Mouse (Mus musculus): ENCODE measurements around the gene Nkx1-1.
A peak's percentile ranks its signal among the peaks of the same experiment; 100 is the strongest.

Gene Nkx1-1

DNA sequence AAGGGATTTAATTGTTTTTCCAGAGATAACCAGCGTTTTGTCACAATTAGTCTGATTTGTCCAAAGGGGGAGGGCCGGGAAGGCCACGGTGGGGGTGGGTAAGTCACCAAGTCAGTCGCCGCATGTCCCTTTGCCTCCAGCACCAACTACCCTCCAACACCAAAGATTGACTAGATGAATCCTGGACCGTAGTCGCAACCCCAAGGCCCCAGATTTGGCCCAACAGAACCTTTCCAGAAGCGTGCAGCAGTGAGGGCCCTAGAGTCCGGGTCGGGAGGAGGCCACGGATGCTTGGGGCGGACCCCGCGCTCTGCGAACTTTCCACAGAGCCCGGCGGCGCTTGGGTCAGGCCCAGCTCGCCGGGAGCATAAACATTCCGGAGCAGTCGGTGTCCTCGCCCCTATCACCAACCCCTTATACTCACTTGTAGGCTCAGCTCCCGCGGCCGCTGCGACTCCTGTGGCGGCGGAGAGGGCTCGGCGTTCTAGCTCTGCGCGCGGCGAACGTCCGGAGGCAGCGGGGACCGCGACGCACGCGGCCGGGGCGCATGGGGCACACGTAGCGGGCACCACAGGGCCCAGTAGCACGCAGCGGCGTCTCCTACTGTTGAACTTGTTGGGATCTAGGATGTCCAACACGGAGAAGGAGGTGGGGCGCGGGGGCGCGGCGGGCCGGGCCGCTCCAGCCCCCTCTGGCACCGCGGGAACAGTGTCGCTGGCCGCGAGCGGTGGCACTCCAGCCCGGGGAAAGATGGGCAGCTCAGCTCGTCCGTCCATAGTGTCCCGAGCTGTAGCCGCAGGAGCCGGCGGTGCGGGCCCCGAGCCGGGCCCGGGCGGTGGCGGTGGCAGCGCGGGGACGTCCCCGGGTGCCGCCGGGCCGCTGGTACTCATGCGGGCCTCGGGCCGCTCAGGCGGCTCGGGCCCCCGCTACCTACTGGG, at the start of gene Nkx1-1:
TSS of gene Nkx1-1 (minus strand) at position 776 of the 938 bp plus-strand sequence.
- no peak for DNase-seq (ENCODE audit: low spot score)

DNA sequence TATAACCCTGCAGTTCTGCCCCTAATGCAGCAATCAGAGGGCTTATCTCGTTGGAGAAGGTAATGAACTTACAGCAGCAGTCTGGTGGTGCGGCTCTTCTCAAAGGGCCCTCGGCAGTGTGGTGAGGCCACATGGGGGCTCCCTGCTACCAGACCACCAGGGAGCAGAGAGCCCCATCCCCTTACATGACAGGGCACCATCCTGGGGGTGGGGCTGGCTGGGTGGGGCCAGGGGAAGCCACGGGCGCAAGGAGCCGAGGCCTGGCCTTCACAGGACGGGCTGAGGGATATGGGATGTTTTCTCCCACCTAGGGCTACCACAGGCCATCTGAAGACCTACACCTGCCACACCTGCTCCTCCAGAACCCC, 47.5 kb upstream of the Nkx1-1 start:
- DNase-seq (ENCODE audit: low spot score), result no peak

DNA sequence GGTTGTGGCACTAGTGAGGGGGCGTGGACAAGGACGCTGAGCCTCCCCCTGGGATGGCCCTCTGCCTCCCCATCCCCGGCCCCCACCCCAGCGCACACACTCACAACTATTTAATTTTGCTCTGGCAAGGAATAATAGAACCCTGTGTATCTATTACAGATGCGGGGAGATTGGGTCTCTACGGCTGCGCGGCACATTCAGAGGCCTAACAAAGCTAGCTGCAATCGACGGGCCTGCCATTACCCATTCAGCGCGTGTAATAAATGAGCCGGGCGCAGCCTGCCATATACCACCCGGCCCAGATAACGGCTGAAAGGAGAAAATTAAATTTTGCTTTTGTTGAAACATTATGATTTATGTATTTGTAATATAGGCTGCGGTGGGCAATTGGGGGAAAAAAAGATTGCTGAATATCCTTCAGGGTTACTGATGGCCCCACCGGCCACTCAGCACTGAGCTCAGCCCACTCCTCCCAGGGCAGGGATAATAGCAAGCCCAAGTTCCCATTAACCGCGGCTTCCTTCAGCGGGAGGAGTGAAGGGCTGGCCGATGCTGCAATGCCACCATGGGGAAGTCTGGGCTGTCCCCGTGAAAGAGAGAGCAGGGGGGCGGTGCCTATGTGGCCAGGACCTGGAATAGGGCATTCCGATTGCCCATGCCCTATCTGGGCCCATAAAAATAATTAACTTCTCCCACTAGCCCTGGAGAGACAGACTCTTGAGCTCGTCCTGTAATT, 47.0 kb upstream of the Nkx1-1 start:
- DNase-seq (ENCODE audit: low spot score), result no peak

GRCm38 (mm10) chr5:33465464-33465863, 31.7 kb upstream of the Nkx1-1 start:
- no peak for DNase-seq (ENCODE audit: low spot score)

GRCm38 (mm10) chr5:33464390-33464789, 30.6 kb upstream of the Nkx1-1 start:
- no peak for DNase-seq (ENCODE audit: low spot score)

GRCm38 (mm10) chr5:33459111-33459510, 25.3 kb upstream of the Nkx1-1 start:
- DNase-seq (ENCODE audit: low spot score), result no peak

DNA sequence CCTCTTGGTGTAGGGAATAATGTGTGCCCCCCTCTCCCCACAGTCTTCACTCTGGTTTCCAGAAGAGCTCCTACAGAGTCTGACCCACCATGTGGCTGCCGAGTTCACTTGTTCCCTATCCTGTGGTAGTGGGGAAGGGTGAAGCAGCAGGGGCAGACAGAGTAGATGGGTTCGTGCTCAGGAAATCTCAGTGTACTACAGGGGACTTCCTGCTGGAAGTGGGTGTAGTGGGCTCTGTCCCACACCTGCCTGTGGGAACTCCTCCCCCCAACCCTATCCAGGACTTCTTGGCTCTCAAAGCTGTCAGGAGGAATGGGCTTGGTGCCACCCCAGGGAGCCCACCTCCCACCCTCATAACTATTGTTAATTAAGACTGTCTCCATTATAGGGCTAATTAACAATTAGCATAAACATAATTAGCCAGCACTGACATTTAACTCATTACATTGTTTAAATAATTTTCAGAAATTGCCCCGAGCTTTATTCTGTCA, 24.4 kb upstream of the Nkx1-1 start:
- no peak for DNase-seq (ENCODE audit: low spot score)

- DNase-seq (ENCODE audit: low spot score), result no peak
Measured at GRCm38 (mm10) chr5:33455737-33456136, 22.0 kb upstream of the Nkx1-1 start.

DNA sequence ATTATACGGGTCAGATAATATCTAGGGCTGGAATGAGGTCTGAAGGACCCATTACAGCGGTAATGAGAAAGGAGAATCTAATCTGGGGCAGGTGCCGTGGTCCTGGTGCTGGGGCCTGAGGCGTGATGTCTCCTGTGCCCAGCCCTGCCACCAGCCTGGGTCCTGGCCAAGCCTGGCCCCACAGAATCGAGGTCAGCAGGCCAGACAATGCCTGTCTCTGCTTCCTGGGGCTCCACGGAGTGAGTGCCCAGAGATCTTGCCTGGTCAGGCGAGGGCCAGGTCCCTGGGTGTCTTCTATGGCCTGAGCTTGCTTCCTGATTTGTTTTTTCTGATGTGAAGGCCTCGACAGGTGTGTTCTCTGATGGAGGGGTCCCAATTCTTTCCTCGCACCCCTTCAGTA, 10.0 kb upstream of the Nkx1-1 start:
- DNase-seq (ENCODE audit: low spot score), result no peak

- DNase-seq (ENCODE audit: low spot score), result peak; percentile 16
Measured at GRCm38 (mm10) chr5:33442927-33443710, 9.3 kb upstream of the Nkx1-1 start.

- DNase-seq (ENCODE audit: low spot score), result peak; percentile 86
Measured at GRCm38 (mm10) chr5:33438214-33438613, 4.4 kb upstream of the Nkx1-1 start.

DNA sequence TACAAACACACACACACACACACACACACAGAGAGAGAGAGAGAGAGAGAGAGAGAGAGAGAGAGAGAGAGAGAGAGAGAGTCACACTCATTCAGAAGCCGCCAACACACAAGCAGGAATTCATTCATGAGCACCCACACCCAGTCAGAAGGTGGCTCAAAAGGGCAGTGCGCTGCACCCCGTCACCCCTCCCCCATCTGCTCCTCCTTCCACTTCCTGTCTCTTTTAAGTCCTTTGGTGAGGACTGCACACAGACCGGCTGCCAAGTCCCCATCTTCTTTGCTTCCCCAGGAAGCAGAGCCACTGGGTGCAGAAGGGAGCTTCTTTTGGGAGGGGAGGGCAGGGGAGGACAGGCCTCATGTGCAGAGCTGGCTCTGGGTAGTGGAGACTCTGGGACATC, 2.2 kb upstream of the Nkx1-1 start:
- DNase-seq (ENCODE audit: low spot score), result no peak

- no peak for DNase-seq (ENCODE audit: low spot score)
Measured at GRCm38 (mm10) chr5:33435151-33435550, 1.4 kb upstream of the Nkx1-1 start.

GRCm38 (mm10) chr5:33434141-33434780, 485 bp upstream of the Nkx1-1 start:
- no peak for DNase-seq (ENCODE audit: low spot score)

DNA sequence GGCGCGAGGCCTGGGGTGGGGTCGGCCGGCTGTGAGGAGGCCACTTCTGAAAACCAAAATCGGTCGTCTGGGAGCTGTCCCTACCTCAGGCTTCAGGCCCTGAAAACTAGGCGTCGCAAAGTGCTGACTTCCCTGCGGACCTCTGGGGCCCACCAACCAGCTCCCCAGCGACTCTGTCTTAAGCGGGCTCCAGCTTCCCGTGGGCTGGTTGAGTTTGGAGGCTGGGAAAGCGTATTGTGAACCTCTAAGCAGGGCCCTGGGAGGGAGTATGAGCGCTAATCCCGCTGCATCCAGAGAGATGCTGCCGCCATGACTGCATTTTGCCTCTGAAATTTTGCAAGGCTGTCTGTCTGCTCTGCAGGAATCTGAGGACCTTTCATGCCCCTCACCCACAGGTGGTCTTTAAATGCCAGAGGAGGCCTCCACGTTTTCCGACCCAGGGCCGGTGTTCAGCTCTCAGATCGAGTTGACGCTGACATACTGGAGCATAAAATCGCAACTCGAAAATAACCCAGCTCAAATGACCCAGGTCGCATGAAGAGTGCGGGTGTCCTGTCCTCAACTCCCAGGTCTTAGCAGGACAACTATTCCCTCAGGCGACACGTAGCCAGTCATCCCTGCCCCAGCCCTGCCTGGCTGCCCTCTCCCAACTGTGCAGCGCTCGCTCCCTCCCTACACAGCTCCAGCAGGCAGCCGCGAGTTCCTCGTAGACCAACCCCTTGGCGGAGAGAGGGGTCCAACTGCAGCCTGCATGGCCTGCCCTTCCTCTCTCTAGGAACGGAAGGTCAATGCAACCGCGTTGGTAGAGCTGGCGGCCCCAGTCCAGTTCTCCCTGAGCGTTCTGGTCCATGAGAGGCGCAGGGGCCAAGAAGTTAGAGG, 1.5 kb downstream of the Nkx1-1 start:
- DNase-seq (ENCODE audit: low spot score), result no peak

GRCm38 (mm10) chr5:33431173-33432005, 2.4 kb downstream of the Nkx1-1 start:
- no peak for DNase-seq (ENCODE audit: low spot score)

GRCm38 (mm10) chr5:33430511-33431172, 3.1 kb downstream of the Nkx1-1 start:
- no peak for DNase-seq (ENCODE audit: low spot score)

DNA sequence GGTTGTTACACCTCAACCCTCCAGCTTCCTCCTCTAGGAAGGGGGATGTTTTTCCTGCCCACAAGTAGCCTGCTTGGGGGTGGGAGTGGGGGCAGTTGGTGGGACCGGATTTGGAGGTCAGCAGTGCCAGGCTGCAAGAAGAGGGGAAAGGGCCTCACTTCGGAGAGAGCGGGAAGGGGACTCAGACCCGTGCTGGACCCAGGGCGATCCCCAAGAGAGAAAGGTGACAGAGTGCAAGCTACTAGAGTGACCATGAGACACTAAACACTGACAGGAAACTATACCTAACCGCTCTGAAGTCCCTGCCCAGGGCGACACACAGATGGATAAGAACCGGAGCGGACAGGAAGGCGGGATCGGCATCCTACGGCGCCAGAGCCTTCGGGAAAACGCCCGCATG, 3.7 kb downstream of the Nkx1-1 start:
- DNase-seq (ENCODE audit: low spot score), result no peak

DNA sequence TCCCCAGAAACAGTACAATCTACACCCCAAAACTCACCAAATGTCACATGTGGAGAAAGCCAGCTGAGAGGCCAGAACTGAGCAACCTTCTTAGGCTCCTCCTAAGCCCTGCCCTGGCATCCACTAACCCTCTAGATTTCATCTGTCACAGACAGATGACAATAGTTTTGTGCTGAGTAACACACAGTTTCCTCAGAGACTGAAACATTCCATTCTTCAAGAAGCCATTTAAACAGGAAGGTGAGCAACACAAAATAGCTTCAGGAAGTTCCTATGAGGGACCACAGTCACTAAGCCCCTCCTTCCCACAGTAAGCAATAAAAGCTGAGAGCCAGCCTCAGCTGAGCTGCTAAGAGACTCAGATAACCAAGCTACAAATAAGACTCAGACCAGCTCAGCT, 6.3 kb downstream of the Nkx1-1 start:
- DNase-seq (ENCODE audit: low spot score), result no peak

All from yolk sac, embryonic 10.5 days (tissue).